Comparison of ENCODE assay signal across 8 mouse cellular contexts in genomic region chr13:48800850-48801546, GRCm38 (mm10).
DNase-seq lines count a peak whose midpoint lies in the region; ATAC-seq and TF ChIP-seq lines count a peak whose summit lies in the region.

No protein-coding gene starts in this region.

- WGBS in intestine, embryonic 15.5 days = 25% methylated on average over 11 of the region's 11 CpGs
- 28% methylated on average over 11 of the region's 11 CpGs for WGBS in limb, embryonic 14.5 days
- 25% methylated on average over 11 of the region's 11 CpGs for WGBS in stomach, postnatal 0 days

- TF ChIP-seq POLR2A in limb, embryonic 14.5 days (IDR thresholded peaks at IDR 0.05; ENCODE audit: borderline replicate concordance, extremely low read depth, insufficient read depth, insufficient read length) = no peak

- no peaks in the 10 kb centered on the region for H3K9me3 ChIP-seq in intestine, embryonic 15.5 days
- no peaks in the 10 kb centered on the region for H3K9me3 ChIP-seq in limb, embryonic 14.5 days (ENCODE audit: control insufficient read depth, low read length)
- no peaks in the 10 kb centered on the region for H3K9me3 ChIP-seq in stomach, postnatal 0 days (ENCODE audit: control insufficient read depth, low read length)

- TF ChIP-seq CTCF in stomach, postnatal 0 days (IDR thresholded peaks at IDR 0.05; ENCODE audit: low read depth) = peak; percentile 94

- peak; percentile 94 for DNase-seq in heart, adult 11 months
- no peak for DNase-seq in heart, postnatal 25 days (ENCODE audit: low spot score)
- DNase-seq in cerebellum, postnatal 10 days = peak; percentile 89 to 90
- peak; percentile 61 for DNase-seq in frontal cortex, postnatal 25 days (ENCODE audit: low spot score in 2 of 2)
- peak; percentile 45 for DNase-seq in limb, embryonic 14.5 days (ENCODE audit: low spot score)
- DNase-seq in naive thymus-derived CD4-positive, alpha-beta T cell, adult 2 months (ENCODE audit: low read depth) = peak; percentile 63
- peak; percentile 73 for DNase-seq in stomach, postnatal 0 days (ENCODE audit: low spot score)

- H3K4me3 ChIP-seq in intestine, embryonic 15.5 days (replicated peaks) = no peak overlapping the region
- no peak overlapping the region for H3K4me3 ChIP-seq in limb, embryonic 14.5 days (replicated peaks; ENCODE audit: low read length)
- H3K4me3 ChIP-seq in stomach, postnatal 0 days (ENCODE audit: low read depth, low read length) = no peak overlapping the region

- intact Hi-C loops in heart, postnatal 25 days (cut with DNase I) = loop anchor here (1.0 to 5.0 kb wide), 2 partner anchors 147 to 196 kb away; no protein-coding TSS in a partner anchor

- TF ChIP-seq EP300 in stomach, postnatal 0 days (optimal IDR thresholded peaks at IDR 0.05) = no peak

- ATAC-seq in intestine, embryonic 15.5 days = peak; percentile 74
- peak; percentile 51; the same call in 1 of the 2 replicates for ATAC-seq in limb, embryonic 14.5 days (ENCODE audit: low FRiP score, low read depth)
- ATAC-seq in stomach, postnatal 0 days (ENCODE audit: low FRiP score, low TSS enrichment) = peak; percentile 55

- H3K9ac ChIP-seq in intestine, embryonic 15.5 days = no peak overlapping the region
- H3K9ac ChIP-seq in limb, embryonic 14.5 days (ENCODE audit: low read depth, low read length, severe bottlenecking) = no peak overlapping the region
- no peak overlapping the region for H3K9ac ChIP-seq in stomach, postnatal 0 days (ENCODE audit: low read length)

- no peak overlapping the region for H3K27ac ChIP-seq in intestine, embryonic 15.5 days
- H3K27ac ChIP-seq in limb, embryonic 14.5 days (replicated peaks; ENCODE audit: low read depth, low read length) = no peak overlapping the region
- no peak overlapping the region for H3K27ac ChIP-seq in stomach, postnatal 0 days (replicated peaks)

- no peak overlapping the region for H3K4me2 ChIP-seq in intestine, embryonic 15.5 days (replicated peaks)
- H3K4me2 ChIP-seq in limb, embryonic 14.5 days (replicated peaks; ENCODE audit: low read depth, low read length, severe bottlenecking) = no peak overlapping the region
- no peak overlapping the region for H3K4me2 ChIP-seq in stomach, postnatal 0 days (replicated peaks; ENCODE audit: low read depth)

- H3K4me1 ChIP-seq in intestine, embryonic 15.5 days (replicated peaks) = 0 out of 2 replicates have a peak, but pooled peaks cover 4% of the 10 kb centered on the region
- H3K4me1 ChIP-seq in limb, embryonic 14.5 days (ENCODE audit: control insufficient read depth, insufficient read depth, low read length) = no peaks in the 10 kb centered on the region
- no peaks in the 10 kb centered on the region for H3K4me1 ChIP-seq in stomach, postnatal 0 days (replicated peaks; ENCODE audit: control insufficient read depth, insufficient read depth)

- peaks cover 31% of the 10 kb centered on the region for H3K36me3 ChIP-seq in intestine, embryonic 15.5 days
- peaks cover 44% of the 10 kb centered on the region for H3K36me3 ChIP-seq in limb, embryonic 14.5 days (ENCODE audit: control insufficient read depth, insufficient read depth, low read length)
- peaks cover 16% of the 10 kb centered on the region; the same call in 1 of the 2 replicates for H3K36me3 ChIP-seq in stomach, postnatal 0 days (ENCODE audit: control insufficient read depth, insufficient read depth, low read length)

- no peaks in the 10 kb centered on the region for H3K27me3 ChIP-seq in intestine, embryonic 15.5 days (replicated peaks)
- no peaks in the 10 kb centered on the region for H3K27me3 ChIP-seq in limb, embryonic 14.5 days (ENCODE audit: control insufficient read depth, insufficient read depth, low read length)
- no peaks in the 10 kb centered on the region for H3K27me3 ChIP-seq in stomach, postnatal 0 days (ENCODE audit: control insufficient read depth, insufficient read depth, low read length)
